Mouse (Mus musculus) thymus, adult 2 months (tissue): ENCODE data around the gene Slc20a1.

Source experiments
- CTCF ChIP-seq: fragments of 200-500 bp; IDR thresholded peaks from 2 replicates; pipeline ENCODE4 v1.5.1; 2012; ENCODE audit warnings: mild to moderate bottlenecking, control low read depth, low read length, moderate library complexity, borderline replicate concordance; ENCODE audit not compliant: control insufficient read depth, poor library complexity, insufficient read depth; ENCODE audit errors: extremely low read depth
- POLR2A ChIP-seq: fragments of 200-500 bp; IDR thresholded peaks from 2 replicates; pipeline ENCODE4 v1.6.1; 2012; ENCODE audit warnings: mild to moderate bottlenecking, low read length, control low read depth, moderate library complexity; ENCODE audit not compliant: control insufficient read depth, poor library complexity, insufficient read depth; ENCODE audit errors: extremely low read depth

- TF ChIP-seq CTCF: no peak
- no peak for TF ChIP-seq POLR2A
Measured at GRCm38 (mm10) chr2:129175636-129176035, 22.9 kb upstream of the Slc20a1 start.
